Mouse (Mus musculus): ENCODE measurements around the gene Slc13a2. TPM values are rescaled to one million over a fixed set of nuclear protein-coding genes. Genes with fewer than 3 reads are reported as not detected.

Slc13a2 gene
- polyA plus RNA-seq, 1 experiment from 2014 or later, result not detected

- Histone ChIP-seq H3K27ac (replicated peaks) (no peak overlapping the region), H3K9me3 (no peaks in the 10 kb centered on the region), H3K9ac (no peak overlapping the region), H3K4me1 (no peaks in the 10 kb centered on the region), H3K36me3 (no peaks in the 10 kb centered on the region), H3K27me3 (replicated peaks) (peaks cover 28% of the 10 kb centered on the region), H3K4me2 (no peak overlapping the region), H3K4me3 (no peak overlapping the region)
- no peak for ATAC-seq (ENCODE audit: extremely low read depth, insufficient number of reproducible peaks, low FRiP score, low TSS enrichment)
- WGBS, result 47% methylated on average over 8 of the region's 8 CpGs
Observed at GRCm38 (mm10) chr11:78364103-78364502, 57.9 kb downstream of the Slc13a2 start.

- ATAC-seq (ENCODE audit: extremely low read depth, insufficient number of reproducible peaks, low FRiP score, low TSS enrichment), result no peak
- Histone ChIP-seq H3K4me3 (no peak overlapping the region), H3K27ac (replicated peaks) (no peak overlapping the region), H3K36me3 (no peaks in the 10 kb centered on the region), H3K9me3 (no peaks in the 10 kb centered on the region), H3K27me3 (replicated peaks) (peaks cover 33% of the 10 kb centered on the region), H3K4me2 (no peak overlapping the region), H3K9ac (no peak overlapping the region), H3K4me1 (no peaks in the 10 kb centered on the region)
- 72% methylated on average over 13 of the region's 13 CpGs for WGBS
Observed at GRCm38 (mm10) chr11:78363309-78364007, 58.6 kb downstream of the Slc13a2 start.

- no peak overlapping the region for H3K4me3 ChIP-seq
- no peak overlapping the region for H3K27ac ChIP-seq (replicated peaks)
- no peaks in the 10 kb centered on the region for H3K36me3 ChIP-seq
- H3K9me3 ChIP-seq, result no peaks in the 10 kb centered on the region
- H3K4me1 ChIP-seq, result no peaks in the 10 kb centered on the region
- ATAC-seq (ENCODE audit: extremely low read depth, insufficient number of reproducible peaks, low FRiP score, low TSS enrichment), result no peak
- H3K9ac ChIP-seq, result no peak overlapping the region
- H3K27me3 ChIP-seq (replicated peaks), result peaks cover 48% of the 10 kb centered on the region
- WGBS, result 53% methylated on average over 2 of the region's 2 CpGs
- H3K4me2 ChIP-seq, result peak overlapping the region; percentile 73
Observed at GRCm38 (mm10) chr11:78360789-78361131, 61.3 kb downstream of the Slc13a2 start.

GRCm38 (mm10) chr11:78360125-78360788 is 61.8 kb downstream of the Slc13a2 start:
- Histone ChIP-seq H3K9me3 (no peaks in the 10 kb centered on the region), H3K4me3 (peak overlapping the region; percentile 46), H3K4me2 (peak overlapping the region; percentile 73), H3K36me3 (no peaks in the 10 kb centered on the region), H3K4me1 (no peaks in the 10 kb centered on the region), H3K9ac (peak overlapping the region; percentile 28; the same call in 1 of the 2 replicates), H3K27ac (replicated peaks) (no peak overlapping the region), H3K27me3 (replicated peaks) (peaks cover 48% of the 10 kb centered on the region)
- WGBS, result 10% methylated on average over 13 of the region's 13 CpGs
- no peak for ATAC-seq (ENCODE audit: extremely low read depth, insufficient number of reproducible peaks, low FRiP score, low TSS enrichment)

- H3K36me3 ChIP-seq, result no peaks in the 10 kb centered on the region
- H3K9me3 ChIP-seq, result no peaks in the 10 kb centered on the region
- 15% methylated on average over 22 of the region's 22 CpGs for WGBS
- H3K27me3 ChIP-seq (replicated peaks), result peaks cover 45% of the 10 kb centered on the region
- H3K27ac ChIP-seq (replicated peaks), result no peak overlapping the region
- no peak overlapping the region for H3K4me3 ChIP-seq
- no peak for ATAC-seq (ENCODE audit: extremely low read depth, insufficient number of reproducible peaks, low FRiP score, low TSS enrichment)
- H3K9ac ChIP-seq, result no peak overlapping the region
- no peak overlapping the region for H3K4me2 ChIP-seq
- H3K4me1 ChIP-seq, result no peaks in the 10 kb centered on the region
Observed at GRCm38 (mm10) chr11:78358330-78359007, 63.5 kb downstream of the Slc13a2 start.

- no peak overlapping the region for H3K9ac ChIP-seq
- no peaks in the 10 kb centered on the region for H3K4me1 ChIP-seq
- ATAC-seq (ENCODE audit: extremely low read depth, insufficient number of reproducible peaks, low FRiP score, low TSS enrichment), result no peak
- 32% methylated on average over 4 of the region's 4 CpGs for WGBS
- H3K36me3 ChIP-seq, result no peaks in the 10 kb centered on the region
- H3K4me3 ChIP-seq, result no peak overlapping the region
- peaks cover 25% of the 10 kb centered on the region for H3K27me3 ChIP-seq (replicated peaks)
- H3K27ac ChIP-seq (replicated peaks), result no peak overlapping the region
- H3K9me3 ChIP-seq, result no peaks in the 10 kb centered on the region
- H3K4me2 ChIP-seq, result no peak overlapping the region
Observed at GRCm38 (mm10) chr11:78355471-78356238, 66.4 kb downstream of the Slc13a2 start.

- no peaks in the 10 kb centered on the region for H3K9me3 ChIP-seq
- no peak for ATAC-seq (ENCODE audit: extremely low read depth, insufficient number of reproducible peaks, low FRiP score, low TSS enrichment)
- H3K4me3 ChIP-seq, result no peak overlapping the region
- no peak overlapping the region for H3K4me2 ChIP-seq
- H3K9ac ChIP-seq, result no peak overlapping the region
- peaks cover 25% of the 10 kb centered on the region for H3K27me3 ChIP-seq (replicated peaks)
- WGBS, result 54% methylated on average over 6 of the region's 6 CpGs
- peaks cover 3% of the 10 kb centered on the region for H3K4me1 ChIP-seq
- no peak overlapping the region for H3K27ac ChIP-seq (replicated peaks)
- no peaks in the 10 kb centered on the region for H3K36me3 ChIP-seq
Observed at GRCm38 (mm10) chr11:78354905-78355304, 67.1 kb downstream of the Slc13a2 start.

GRCm38 (mm10) chr11:78353081-78353480 is 68.9 kb downstream of the Slc13a2 start:
- Histone ChIP-seq H3K9me3 (no peaks in the 10 kb centered on the region), H3K9ac (no peak overlapping the region), H3K4me2 (no peak overlapping the region), H3K36me3 (peaks cover 11% of the 10 kb centered on the region), H3K4me3 (no peak overlapping the region), H3K27me3 (replicated peaks) (peaks cover 11% of the 10 kb centered on the region; the same call in 1 of the 2 replicates), H3K27ac (replicated peaks) (no peak overlapping the region), H3K4me1 (peaks cover 17% of the 10 kb centered on the region)
- no peak for ATAC-seq (ENCODE audit: extremely low read depth, insufficient number of reproducible peaks, low FRiP score, low TSS enrichment)
- 65% methylated on average over 1 of the region's 1 CpGs for WGBS

GRCm38 (mm10) chr11:78349441-78350358 is 72.3 kb downstream of the Slc13a2 start:
- WGBS, result 65% methylated on average over 4 of the region's 4 CpGs
- H3K9ac ChIP-seq, result peak overlapping the region; percentile 33; the same call in 1 of the 2 replicates

GRCm38 (mm10) chr11:78348474-78348873 is 73.5 kb downstream of the Slc13a2 start:
- WGBS, result 61% methylated on average over 7 of the region's 7 CpGs
- Histone ChIP-seq H3K27ac (replicated peaks) (no peak overlapping the region), H3K4me3 (no peak overlapping the region), H3K9me3 (no peaks in the 10 kb centered on the region), H3K36me3 (peaks cover 19% of the 10 kb centered on the region), H3K27me3 (replicated peaks) (no peaks in the 10 kb centered on the region), H3K4me2 (no peak overlapping the region), H3K9ac (peak overlapping the region; percentile 1; the same call in 1 of the 2 replicates), H3K4me1 (peaks cover 53% of the 10 kb centered on the region)
- no peak for ATAC-seq (ENCODE audit: extremely low read depth, insufficient number of reproducible peaks, low FRiP score, low TSS enrichment)

More at GRCm38 (mm10) chr11:78349441-78350358, 72.3 kb downstream of the Slc13a2 start:
- no peak for ATAC-seq (ENCODE audit: extremely low read depth, insufficient number of reproducible peaks, low FRiP score, low TSS enrichment)
- no peak overlapping the region for H3K4me3 ChIP-seq
- H3K4me1 ChIP-seq, result peaks cover 43% of the 10 kb centered on the region
- peaks cover 19% of the 10 kb centered on the region for H3K36me3 ChIP-seq
- no peak overlapping the region for H3K4me2 ChIP-seq
- no peaks in the 10 kb centered on the region for H3K9me3 ChIP-seq
- H3K27ac ChIP-seq (replicated peaks), result peak overlapping the region; percentile 49
- no peaks in the 10 kb centered on the region for H3K27me3 ChIP-seq (replicated peaks)

Measured in heart, embryonic 13.5 days (tissue).